Mouse (Mus musculus): ENCODE data around the gene Gfi1b. TPM values are rescaled to one million over a fixed set of nuclear protein-coding genes. Genes with fewer than 3 reads are reported as not detected.

Gene Gfi1b
- polyA plus RNA-seq, 1 experiment from 2014 or later: 52.2 TPM

DNA sequence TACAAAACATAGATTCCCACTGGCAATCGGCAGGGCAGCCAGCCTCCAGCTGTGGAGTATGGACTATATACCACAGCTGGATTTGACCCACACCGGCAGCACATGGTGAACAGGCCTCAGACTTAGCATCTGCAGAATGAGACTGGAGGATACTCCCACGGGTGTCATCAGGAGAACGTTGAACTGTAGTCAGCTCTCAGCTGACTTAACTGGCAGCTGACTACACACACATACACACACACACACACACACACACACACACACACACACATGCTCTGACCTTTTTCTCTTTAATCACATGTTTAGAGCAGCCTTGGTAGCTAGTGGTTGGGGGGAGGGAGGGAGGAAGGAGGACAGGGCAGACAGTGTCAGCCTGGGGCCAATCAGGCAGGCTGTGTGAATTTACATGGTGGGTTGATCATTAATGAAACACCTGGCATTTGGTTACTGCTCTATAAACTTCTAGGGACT lies 8.2 kb upstream of the Gfi1b start:
- TF ChIP-seq CTCF (IDR thresholded peaks at IDR 0.05; ENCODE audit: low read depth): no peak
- TF ChIP-seq EP300 (IDR thresholded peaks at IDR 0.05; ENCODE audit: low read depth): no peak
- Histone ChIP-seq H3K4me1 (ENCODE audit: insufficient read depth) (peaks cover 3% of the 10 kb centered on the region; the same call in 1 of the 2 replicates), H3K9me3 (ENCODE audit: low read length) (no peaks in the 10 kb centered on the region), H3K9ac (replicated peaks) (no peak overlapping the region), H3K36me3 (replicated peaks; ENCODE audit: insufficient read depth, low read length) (no peaks in the 10 kb centered on the region), H3K27me3 (ENCODE audit: insufficient read depth, low read length) (no peaks in the 10 kb centered on the region), H3K27ac (ENCODE audit: low read depth) (0 out of 2 replicates have a peak overlapping the region, but pooled peaks have one; percentile 16), H3K4me2 (ENCODE audit: low read depth, low read length) (0 out of 2 replicates have a peak overlapping the region, but pooled peaks have one; percentile 4), H3K4me3 (ENCODE audit: low read depth, low read length) (no peak overlapping the region)
- WGBS (ENCODE audit: insufficient replicate concordance): 40% methylated on average over 4 of the region's 4 CpGs
- peak; percentile 94 for ATAC-seq
- peak; percentile 69 for DNase-seq

DNA sequence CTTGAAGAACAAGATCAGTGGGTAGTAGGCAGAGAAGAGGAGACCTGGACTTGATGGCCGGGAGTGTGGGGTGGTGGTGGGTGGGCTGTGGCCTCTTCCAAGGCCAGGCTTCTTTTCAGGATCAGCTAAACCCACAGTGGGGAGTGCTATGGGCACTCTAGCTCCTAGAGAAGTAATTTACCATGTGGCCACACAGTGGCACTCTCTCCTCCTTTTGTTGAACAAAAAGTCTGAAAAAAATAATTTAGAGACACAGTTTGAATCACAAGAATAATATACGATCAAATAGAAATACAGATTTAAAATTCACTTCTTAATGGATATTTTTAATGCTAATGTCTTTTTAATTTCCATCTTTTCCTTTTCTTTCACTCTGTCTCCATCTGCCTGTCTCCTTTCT lies 6.3 kb upstream of the Gfi1b start:
- no peaks in the 10 kb centered on the region for H3K27me3 ChIP-seq (ENCODE audit: insufficient read depth, low read length)
- ATAC-seq: no peak
- no peak overlapping the region for H3K9ac ChIP-seq (replicated peaks)
- H3K9me3 ChIP-seq (ENCODE audit: low read length): no peaks in the 10 kb centered on the region
- no peak overlapping the region for H3K27ac ChIP-seq (ENCODE audit: low read depth)
- 52% methylated on average over 2 of the region's 2 CpGs for WGBS (ENCODE audit: insufficient replicate concordance)
- no peak for TF ChIP-seq EP300 (IDR thresholded peaks at IDR 0.05; ENCODE audit: low read depth)
- peak; percentile 40 for TF ChIP-seq CTCF (IDR thresholded peaks at IDR 0.05; ENCODE audit: low read depth)
- peaks cover 2% of the 10 kb centered on the region; the same call in 1 of the 2 replicates for H3K4me1 ChIP-seq (ENCODE audit: insufficient read depth)
- no peak for DNase-seq
- no peak overlapping the region for H3K4me3 ChIP-seq (ENCODE audit: low read depth, low read length)
- H3K4me2 ChIP-seq (ENCODE audit: low read depth, low read length): no peak overlapping the region
- H3K36me3 ChIP-seq (replicated peaks; ENCODE audit: insufficient read depth, low read length): no peaks in the 10 kb centered on the region

DNA sequence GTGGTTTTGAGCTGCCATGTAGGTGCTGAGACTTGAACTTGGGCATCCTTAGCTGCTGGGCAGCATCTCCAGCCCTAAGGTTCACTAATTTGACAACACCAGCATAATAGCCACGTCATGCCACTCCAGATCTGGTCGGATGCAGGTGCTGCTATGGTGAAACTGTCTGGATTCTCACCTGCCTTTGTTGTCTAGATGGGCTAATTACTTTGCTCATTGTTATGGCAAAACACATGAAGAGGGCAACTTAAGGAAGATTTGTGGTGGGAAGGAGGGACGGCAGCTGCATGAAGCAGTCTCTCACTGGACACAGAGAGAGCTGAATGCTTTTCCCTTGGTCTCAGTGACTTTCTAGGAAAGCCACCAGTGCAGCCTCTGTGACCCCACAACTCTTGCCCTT lies 4.3 kb upstream of the Gfi1b start:
- Histone ChIP-seq H3K36me3 (replicated peaks; ENCODE audit: insufficient read depth, low read length) (no peaks in the 10 kb centered on the region), H3K9ac (replicated peaks) (no peak overlapping the region), H3K27ac (ENCODE audit: low read depth) (no peak overlapping the region), H3K4me3 (ENCODE audit: low read depth, low read length) (no peak overlapping the region), H3K9me3 (ENCODE audit: low read length) (no peaks in the 10 kb centered on the region), H3K27me3 (ENCODE audit: insufficient read depth, low read length) (peaks cover 2% of the 10 kb centered on the region; the same call in 1 of the 2 replicates), H3K4me2 (ENCODE audit: low read depth, low read length) (no peak overlapping the region), H3K4me1 (ENCODE audit: insufficient read depth) (peaks cover 4% of the 10 kb centered on the region; the same call in 1 of the 2 replicates)
- ATAC-seq (no peak), DNase-seq (no peak)
- WGBS (ENCODE audit: insufficient replicate concordance): 72% methylated on average over 3 of the region's 3 CpGs
- TF ChIP-seq EP300 (IDR thresholded peaks at IDR 0.05; ENCODE audit: low read depth) (no peak), CTCF (IDR thresholded peaks at IDR 0.05; ENCODE audit: low read depth) (no peak)

DNA sequence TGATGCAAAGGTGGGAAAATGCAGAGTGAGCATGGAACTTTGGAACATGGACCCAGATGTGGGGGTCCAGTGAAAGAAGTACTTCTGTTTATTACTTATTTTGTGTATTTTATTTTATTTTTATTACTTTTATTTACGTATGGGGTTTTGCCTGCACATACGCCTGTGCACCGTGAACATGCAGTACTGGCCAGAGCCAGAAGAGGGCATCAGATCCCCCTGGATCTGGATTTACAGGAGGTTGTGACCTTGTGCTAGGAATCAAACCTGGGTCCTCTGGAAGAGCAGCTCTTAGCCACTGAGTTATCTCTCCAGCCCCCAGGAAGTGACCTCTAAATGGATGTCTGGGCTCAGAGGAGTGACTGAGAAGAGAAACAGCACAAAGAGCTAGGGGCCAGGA lies 3.1 kb upstream of the Gfi1b start:
- DNase-seq (no peak), ATAC-seq (no peak)
- 87% methylated on average over 3 of the region's 3 CpGs for WGBS (ENCODE audit: insufficient replicate concordance)

DNA sequence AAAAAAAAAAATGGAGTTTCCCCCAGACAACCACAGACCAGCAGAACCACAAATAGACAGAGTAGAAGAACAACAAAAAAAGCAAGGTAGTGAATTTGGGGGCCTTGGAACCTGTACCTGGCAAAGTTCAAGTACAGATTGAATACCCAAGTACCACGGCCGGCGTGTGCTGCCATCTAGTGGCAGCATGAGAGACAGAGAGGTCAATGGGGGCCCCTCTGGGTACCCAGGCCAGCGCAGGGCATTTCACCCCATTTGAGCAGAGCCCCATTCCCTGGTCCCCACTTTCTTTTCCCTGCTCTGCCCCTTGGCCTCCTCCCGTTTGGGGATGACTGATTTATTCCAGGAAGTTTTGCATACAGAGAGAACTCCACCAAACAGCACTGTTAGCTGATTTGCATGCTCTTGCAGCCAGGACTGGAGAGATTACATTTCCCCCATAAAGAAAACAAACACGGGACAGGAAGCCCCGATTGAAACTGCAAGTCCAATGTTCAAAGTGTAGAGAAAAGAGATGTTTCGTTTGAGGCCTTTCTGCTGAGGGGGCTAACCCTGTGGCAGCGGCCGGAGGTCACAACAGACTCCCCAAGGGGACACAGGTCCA lies 841 bp upstream of the Gfi1b start:
- ATAC-seq (peak; percentile 37; the same call in 1 of the 2 replicates), DNase-seq (peak; percentile 80)
- Histone ChIP-seq H3K4me3 (ENCODE audit: low read depth, low read length) (no peak overlapping the region), H3K36me3 (replicated peaks; ENCODE audit: insufficient read depth, low read length) (no peaks in the 10 kb centered on the region; the same call in 1 of the 2 replicates), H3K9me3 (ENCODE audit: low read length) (no peaks in the 10 kb centered on the region), H3K4me2 (ENCODE audit: low read depth, low read length) (peak overlapping the region; percentile 73), H3K9ac (replicated peaks) (no peak overlapping the region), H3K27ac (ENCODE audit: low read depth) (no peak overlapping the region), H3K4me1 (ENCODE audit: insufficient read depth) (peaks cover 23% of the 10 kb centered on the region), H3K27me3 (ENCODE audit: insufficient read depth, low read length) (peaks cover 3% of the 10 kb centered on the region; the same call in 1 of the 2 replicates)
- peak; percentile 93 for TF ChIP-seq CTCF (IDR thresholded peaks at IDR 0.05; ENCODE audit: low read depth)
- no peak for TF ChIP-seq EP300 (IDR thresholded peaks at IDR 0.05; ENCODE audit: low read depth)
- 17% methylated on average over 10 of the region's 10 CpGs for WGBS (ENCODE audit: insufficient replicate concordance)

More for the DNA sequence above, 3.1 kb upstream of the Gfi1b start:
- H3K4me3 ChIP-seq (ENCODE audit: low read depth, low read length): no peak overlapping the region
- no peak overlapping the region for H3K4me2 ChIP-seq (ENCODE audit: low read depth, low read length)
- H3K9me3 ChIP-seq (ENCODE audit: low read length): no peaks in the 10 kb centered on the region
- H3K9ac ChIP-seq (replicated peaks): no peak overlapping the region
- H3K36me3 ChIP-seq (replicated peaks; ENCODE audit: insufficient read depth, low read length): no peaks in the 10 kb centered on the region
- H3K27ac ChIP-seq (ENCODE audit: low read depth): no peak overlapping the region
- H3K4me1 ChIP-seq (ENCODE audit: insufficient read depth): peaks cover 4% of the 10 kb centered on the region; the same call in 1 of the 2 replicates
- H3K27me3 ChIP-seq (ENCODE audit: insufficient read depth, low read length): peaks cover 3% of the 10 kb centered on the region; the same call in 1 of the 2 replicates
- peak; percentile 53 for TF ChIP-seq CTCF (IDR thresholded peaks at IDR 0.05; ENCODE audit: low read depth)
- TF ChIP-seq EP300 (IDR thresholded peaks at IDR 0.05; ENCODE audit: low read depth): no peak

DNA sequence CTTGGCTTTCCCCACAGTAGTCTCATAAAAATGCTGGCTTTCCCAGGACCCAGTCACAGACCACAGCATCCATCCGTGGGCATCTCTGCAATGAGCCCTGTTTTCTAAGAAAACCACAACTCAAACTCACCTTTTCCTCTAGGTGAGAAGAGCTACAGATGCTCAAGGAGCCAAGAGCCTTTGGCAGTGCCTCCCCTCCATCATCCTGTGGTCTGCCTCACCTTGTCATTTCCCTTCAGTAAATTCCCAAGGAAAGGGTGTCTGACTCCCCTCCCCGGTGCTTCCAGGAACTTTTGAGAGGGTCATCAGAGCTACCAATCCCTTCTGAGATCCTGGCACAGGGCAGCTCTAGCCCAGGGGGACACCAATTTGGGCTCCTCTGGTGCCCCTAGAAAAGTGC lies 671 bp downstream of the Gfi1b start:
- Histone ChIP-seq H3K9ac (replicated peaks) (peak overlapping the region; percentile 70), H3K4me3 (ENCODE audit: low read depth, low read length) (peak overlapping the region; percentile 62)
- ATAC-seq: no peak

More for the DNA sequence above, 671 bp downstream of the Gfi1b start:
- 15% methylated on average over 2 of the region's 2 CpGs for WGBS (ENCODE audit: insufficient replicate concordance)
- peak overlapping the region; percentile 73 for H3K4me2 ChIP-seq (ENCODE audit: low read depth, low read length)
- H3K4me1 ChIP-seq (ENCODE audit: insufficient read depth): peaks cover 36% of the 10 kb centered on the region
- no peak for DNase-seq
- no peaks in the 10 kb centered on the region for H3K9me3 ChIP-seq (ENCODE audit: low read length)
- TF ChIP-seq CTCF (IDR thresholded peaks at IDR 0.05; ENCODE audit: low read depth) (no peak), EP300 (IDR thresholded peaks at IDR 0.05; ENCODE audit: low read depth) (no peak)
- peak overlapping the region; percentile 90 for H3K27ac ChIP-seq (ENCODE audit: low read depth)
- H3K36me3 ChIP-seq (replicated peaks; ENCODE audit: insufficient read depth, low read length): no peaks in the 10 kb centered on the region; the same call in 1 of the 2 replicates
- peaks cover 3% of the 10 kb centered on the region; the same call in 1 of the 2 replicates for H3K27me3 ChIP-seq (ENCODE audit: insufficient read depth, low read length)
